Mouse (Mus musculus) testis, postnatal 10 days (tissue): ENCODE measurements at regions not wholly inside any gene's neighbourhood (a gene's known extent, or its start where the extent isn't known, plus 50 kb on each side); places are given as distances from the start of the nearest gene placed in this dataset.
"Not testable (repeated sequence)": the region's sequence is repeated elsewhere in the genome, so short reads cannot be mapped to it uniquely, and the experiment has no call there.

Experiments
- DNase-seq: peaks from one replicate; pipeline ENCODE4 v3.0.0; 2021; ENCODE audit warnings: low spot score

GRCm38 (mm10) chr1:184669173-184669572, 63.2 kb downstream of the Hlx start:
- DNase-seq: not testable (repeated sequence)

GRCm38 (mm10) chr1:184668428-184668827, 64.0 kb downstream of the Hlx start:
- DNase-seq: no peak

GRCm38 (mm10) chr1:184668022-184668421, 64.4 kb downstream of the Hlx start:
- no peak for DNase-seq

- no peak for DNase-seq
These were observed 67.2 kb downstream of the Hlx start for GRCm38 (mm10) chr1:184665243-184665642.

- no peak for DNase-seq
These were observed 68.4 kb downstream of the Hlx start for GRCm38 (mm10) chr1:184664098-184664375.

GRCm38 (mm10) chr1:184663300-184664097, 68.9 kb downstream of the Hlx start:
- DNase-seq: no peak

GRCm38 (mm10) chr1:184650541-184651105, 81.8 kb downstream of the Hlx start:
- no peak for DNase-seq

GRCm38 (mm10) chr1:184647920-184648540, 84.4 kb downstream of the Hlx start:
- DNase-seq: no peak

- no peak for DNase-seq
These were observed 87.4 kb downstream of the Hlx start for GRCm38 (mm10) chr1:184644767-184645598.

- DNase-seq: no peak
These were observed 101.5 kb downstream of the Hlx start for GRCm38 (mm10) chr1:184630695-184631475.

- no peak for DNase-seq
These were observed 103.2 kb downstream of the Hlx start for GRCm38 (mm10) chr1:184629194-184629593.

- no peak for DNase-seq
These were observed 103.8 kb downstream of the Hlx start for GRCm38 (mm10) chr1:184628566-184629168.

GRCm38 (mm10) chr1:184622462-184622861, 110.0 kb downstream of the Hlx start:
- DNase-seq: no peak

GRCm38 (mm10) chr1:184621950-184622349, 110.5 kb downstream of the Hlx start:
- DNase-seq: no peak

GRCm38 (mm10) chr1:184617853-184618454, 114.5 kb downstream of the Hlx start:
- DNase-seq: no peak

GRCm38 (mm10) chr1:184615991-184616390, 116.4 kb downstream of the Hlx start:
- DNase-seq: no peak

GRCm38 (mm10) chr1:184614699-184615415, 117.6 kb downstream of the Hlx start:
- no peak for DNase-seq

GRCm38 (mm10) chr1:184612880-184613279, 119.5 kb downstream of the Hlx start:
- no peak for DNase-seq

- no peak for DNase-seq
These were observed 123.5 kb downstream of the Hlx start for GRCm38 (mm10) chr1:184608938-184609337.

- no peak for DNase-seq
These were observed 124.1 kb downstream of the Hlx start for GRCm38 (mm10) chr1:184608338-184608737.
